Mouse (Mus musculus) thymus, postnatal 0 days (tissue): ENCODE data around the gene Crip1. TPM values are rescaled to one million over a fixed set of nuclear protein-coding genes. Genes with fewer than 3 reads are reported as not detected.
A peak's percentile ranks its signal among the peaks of the same experiment; 100 is the strongest.

Experiments
- DNase-seq: peaks from one replicate; pipeline ENCODE4 v3.0.0-alpha.2; 2015; ENCODE audit warnings: low spot score
- polyA plus RNA-seq: library from polyadenylated mRNA; unstranded; fragments of >200 nt; fragmentation: Nextera tagmentation; extraction: Ambion mirVana; gene quantifications from 2 replicates; pipeline ENCODE4 v1.2.1, GENCODE M21; 2015

Crip1 gene
- polyA plus RNA-seq, 1 experiment from 2014 or later = 2,725 TPM

DNA sequence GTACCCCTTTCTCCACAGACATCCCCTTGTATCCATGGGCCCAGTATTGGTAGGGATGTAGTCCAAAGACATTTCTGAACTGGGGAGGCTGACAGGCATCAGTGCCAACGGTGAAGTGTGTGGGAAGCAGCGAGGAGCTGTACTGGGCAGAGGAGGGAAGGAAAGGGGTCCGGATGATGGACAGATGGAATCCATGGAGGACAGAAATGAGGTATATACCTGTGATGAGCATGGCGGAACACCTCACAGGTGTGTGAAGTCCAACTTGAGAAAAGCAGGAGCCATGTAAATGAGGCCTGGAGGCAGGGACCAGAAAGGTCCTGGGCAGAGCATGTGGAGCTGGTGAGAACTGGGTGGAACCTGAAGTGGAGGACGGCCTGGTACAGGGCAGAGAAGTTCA lies 525 bp upstream of the Crip1 start:
- no peak for DNase-seq

DNA sequence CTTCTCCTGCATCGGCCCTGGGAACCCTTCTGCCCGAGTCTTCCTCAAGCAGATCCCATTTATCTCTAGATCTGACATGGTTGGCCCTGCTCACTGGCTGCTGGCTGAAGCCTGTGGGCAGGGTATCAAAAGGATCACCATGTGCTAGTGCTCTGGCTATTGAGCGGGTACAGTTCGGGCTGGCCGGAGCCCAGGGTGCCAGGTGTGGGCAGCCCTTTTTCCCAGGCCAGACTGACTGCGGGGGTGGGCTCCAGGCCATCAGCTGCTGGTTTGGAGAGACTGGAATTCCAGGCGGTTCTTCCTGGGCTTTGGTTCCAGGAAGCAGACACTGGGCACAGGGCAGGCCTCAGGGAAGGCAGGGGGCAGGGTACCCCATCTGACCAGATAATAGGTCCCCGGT lies 1.4 kb downstream of the Crip1 start:
- DNase-seq = no peak

DNA sequence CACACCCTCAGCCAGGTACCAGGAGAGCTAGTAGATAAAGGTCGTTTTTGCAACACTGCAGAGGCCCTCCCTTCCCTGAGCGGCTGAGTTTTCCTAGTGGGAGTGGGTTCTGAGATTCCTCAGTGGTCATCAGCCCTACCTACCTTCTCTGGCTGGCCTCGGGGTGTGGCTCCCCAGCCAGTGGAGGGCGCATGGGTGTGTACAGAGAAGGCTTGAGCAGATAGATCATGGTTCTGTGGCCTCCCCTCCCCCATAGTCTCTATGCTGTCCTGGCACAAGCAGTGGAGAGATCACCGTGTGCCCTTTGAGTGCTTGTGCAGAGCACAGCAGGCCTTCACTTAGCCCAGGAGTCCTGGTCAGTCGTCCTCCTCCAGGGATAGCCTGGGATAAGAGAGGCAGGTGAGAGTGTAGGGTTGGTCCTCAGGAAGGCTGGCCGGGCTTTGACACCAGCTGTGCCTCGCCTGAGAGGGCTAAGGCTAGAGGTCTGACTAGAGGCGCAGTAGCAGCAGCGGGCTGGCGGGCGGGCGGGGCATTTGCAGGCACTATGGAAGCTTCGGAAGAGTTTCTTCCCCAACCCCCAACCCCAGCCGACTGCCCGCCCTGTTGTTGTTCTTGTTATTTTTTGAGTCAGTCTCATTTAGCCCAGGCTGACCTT lies 2.4 kb downstream of the Crip1 start:
- no peak for DNase-seq

DNA sequence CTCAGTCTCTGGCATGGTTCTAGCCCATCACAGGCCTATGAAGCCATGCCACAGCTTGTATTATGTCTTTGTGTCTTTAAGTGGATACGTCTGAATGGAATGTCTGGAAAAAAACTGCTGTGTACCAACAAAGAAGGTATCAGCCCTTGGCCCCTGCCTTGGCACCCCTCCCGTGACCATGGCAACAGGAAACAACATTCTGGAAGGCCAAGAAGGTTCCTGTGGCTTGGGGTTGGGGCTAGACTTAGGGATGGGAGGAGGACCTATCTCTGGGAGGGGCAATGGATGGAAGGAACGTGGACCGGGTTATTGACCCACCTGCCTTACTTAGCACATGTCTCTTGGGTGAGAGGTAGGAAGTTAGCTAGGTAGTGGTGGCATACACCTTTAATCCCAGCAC lies 3.2 kb downstream of the Crip1 start:
- DNase-seq = no peak

DNA sequence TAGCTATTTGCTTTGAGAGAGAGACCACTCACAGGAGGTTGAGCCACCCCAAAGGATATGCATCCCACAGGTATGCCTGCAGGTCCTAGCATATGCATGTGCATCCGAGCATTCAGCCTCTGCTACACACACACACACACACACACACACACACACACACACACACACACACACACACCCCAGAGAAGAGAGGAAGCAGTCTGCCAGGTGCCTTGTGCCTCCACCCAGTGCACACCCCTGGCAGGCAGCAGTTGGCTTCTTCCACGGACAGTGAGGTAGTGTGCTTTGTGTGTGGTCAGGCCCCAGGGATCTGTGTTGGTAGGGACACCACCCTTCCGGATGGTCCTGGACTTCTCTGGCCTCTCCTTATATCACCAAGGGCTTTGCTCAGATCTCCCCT lies 3.8 kb downstream of the Crip1 start:
- DNase-seq = no peak

DNA sequence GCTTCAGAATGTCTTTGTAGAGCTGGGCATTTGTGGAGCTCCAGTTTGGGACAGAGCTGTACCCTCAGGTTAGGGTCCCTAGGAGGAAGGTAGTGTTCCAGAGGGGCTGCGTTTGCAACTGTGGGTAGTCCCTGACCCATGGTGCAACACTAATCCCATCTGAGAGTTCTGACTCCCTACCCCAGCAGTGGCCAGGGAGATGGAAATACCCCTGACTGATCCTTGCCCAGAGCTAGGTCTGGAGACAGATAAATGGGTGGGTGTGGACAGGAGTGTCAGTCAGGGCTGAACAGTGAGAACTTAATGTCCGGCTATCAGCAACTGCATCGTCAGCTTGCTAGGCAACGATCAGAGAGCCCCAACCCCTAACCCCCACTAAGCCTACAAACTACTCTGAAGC lies 4.5 kb downstream of the Crip1 start:
- DNase-seq = no peak

DNA sequence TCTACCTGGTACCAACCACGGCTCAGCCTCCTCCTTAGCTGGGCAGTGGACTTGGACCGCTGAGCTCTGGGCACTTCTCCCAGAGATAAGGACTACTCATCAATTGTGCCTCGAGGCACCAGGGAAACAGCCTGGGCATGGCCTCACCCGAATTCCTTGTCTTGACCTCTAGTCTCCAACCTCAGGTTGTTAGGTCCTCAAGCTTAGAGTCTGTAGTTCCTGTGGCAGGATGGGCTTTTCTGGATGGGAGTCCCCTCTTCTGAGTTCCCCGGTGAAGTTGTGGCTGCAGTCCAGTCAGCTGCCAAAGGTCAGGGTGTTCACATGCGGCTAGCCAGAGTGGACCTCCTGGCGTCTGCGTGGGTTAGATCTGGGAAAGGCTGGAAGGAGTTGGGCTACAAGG lies 4.9 kb downstream of the Crip1 start:
- no peak for DNase-seq

DNA sequence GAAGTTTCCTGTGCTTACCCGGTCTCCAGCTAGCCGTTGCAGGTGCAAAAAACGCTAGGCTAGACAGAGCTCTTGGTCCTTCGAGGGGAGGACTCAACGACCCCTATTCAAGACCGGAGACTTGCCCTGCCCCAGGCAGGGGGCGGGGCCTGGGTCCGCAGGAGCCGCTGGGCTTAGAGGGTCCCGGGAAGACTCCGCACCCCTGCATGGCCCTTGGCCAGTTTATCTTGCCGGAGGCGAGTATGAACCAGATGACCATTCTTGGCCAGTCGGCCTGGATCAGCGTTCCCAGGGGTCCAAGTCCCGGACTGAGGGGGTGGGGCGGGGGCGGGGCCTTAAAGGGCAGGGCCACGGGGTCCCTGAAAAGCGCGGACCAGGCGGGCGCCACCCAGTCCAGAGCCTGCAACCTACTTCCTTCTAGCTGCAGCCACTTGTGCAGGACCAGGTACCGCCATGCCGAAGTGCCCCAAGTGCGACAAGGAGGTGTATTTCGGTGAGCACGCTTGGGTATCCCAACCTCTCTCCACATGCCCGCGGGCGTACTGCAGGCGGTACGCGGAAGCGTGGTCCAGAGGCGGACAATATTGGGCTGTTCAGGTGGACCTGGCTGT lies 5.7 kb downstream of the Crip1 start:
- DNase-seq = peak; percentile 39

DNA sequence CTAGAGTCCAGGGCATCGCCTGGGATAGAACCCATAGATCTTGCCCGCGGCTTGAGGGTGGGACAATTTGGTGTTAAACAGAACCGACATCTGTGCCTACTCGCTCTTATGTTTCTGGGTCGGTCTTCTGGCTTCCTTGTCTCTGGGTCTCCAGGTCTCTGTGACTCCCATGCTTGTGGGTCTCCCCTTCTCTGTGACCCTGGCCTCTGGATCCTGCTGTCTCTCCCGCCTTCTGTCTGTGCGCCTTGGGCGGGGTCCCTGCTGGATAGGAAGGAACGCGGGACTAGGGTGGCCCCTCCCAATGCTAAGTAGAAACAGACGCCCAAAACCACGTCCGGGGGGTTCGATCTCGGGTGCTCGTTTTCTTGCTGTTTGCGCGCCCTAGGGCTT lies 6.2 kb downstream of the Crip1 start:
- peak; percentile 72 for DNase-seq

DNA sequence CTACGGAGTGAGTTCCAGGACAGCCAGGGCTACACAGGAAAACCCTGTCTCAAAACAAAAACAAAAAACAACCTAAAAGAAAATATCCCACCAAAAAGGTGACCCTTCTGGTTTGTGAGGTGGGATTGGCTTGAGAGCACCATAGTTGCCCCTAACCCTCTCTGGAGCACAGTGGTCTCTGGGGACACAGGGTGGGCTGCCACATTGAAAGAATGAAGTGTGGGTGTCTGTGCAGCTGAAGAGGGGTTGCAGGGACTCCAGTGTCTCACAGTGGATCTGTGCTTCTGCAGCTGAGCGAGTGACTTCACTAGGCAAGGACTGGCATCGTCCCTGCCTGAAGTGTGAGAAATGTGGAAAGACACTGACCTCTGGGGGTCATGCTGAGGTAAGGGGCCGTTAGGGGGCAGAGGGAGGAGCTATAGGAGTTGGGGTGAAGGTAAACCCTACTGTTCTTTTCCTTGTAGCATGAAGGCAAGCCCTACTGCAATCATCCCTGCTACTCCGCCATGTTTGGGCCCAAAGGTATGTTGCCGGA lies 6.9 kb downstream of the Crip1 start:
- no peak for DNase-seq

DNA sequence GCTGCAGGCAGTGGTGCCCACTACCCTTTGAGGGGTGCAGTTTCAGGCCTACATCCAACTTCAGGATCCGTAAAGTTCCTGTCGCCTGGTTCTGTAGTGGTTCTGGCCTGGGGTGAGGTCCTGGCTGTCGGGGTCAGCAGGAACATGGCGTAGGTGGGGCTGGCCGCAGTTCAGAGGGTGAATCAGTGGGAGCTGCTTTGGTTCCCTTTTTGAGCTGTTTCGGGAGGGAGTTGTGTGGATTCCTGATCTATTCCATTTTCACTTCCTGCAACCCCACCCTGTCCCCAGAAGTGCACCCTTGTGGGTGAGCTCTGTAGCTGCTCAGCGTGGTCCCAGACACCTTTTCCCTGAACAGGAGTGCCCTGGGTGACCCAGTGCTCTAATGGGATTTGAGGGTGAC lies 7.9 kb downstream of the Crip1 start:
- no peak for DNase-seq

DNA sequence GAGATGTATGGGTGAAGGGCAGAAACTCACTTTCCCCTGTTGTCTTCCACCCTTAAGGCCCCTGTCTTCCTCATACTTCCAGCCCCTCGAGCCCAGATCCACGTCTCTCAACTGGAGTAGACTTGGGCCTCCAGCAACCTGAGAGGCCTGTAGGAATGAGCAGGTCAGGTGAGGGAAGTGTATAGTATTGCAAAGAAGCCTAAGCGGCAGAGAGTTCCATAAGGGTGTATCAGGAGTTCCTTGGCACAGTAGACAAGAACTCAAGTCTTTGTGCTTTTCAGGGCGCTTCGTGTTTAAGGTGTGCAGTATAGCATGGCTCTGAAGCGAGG lies 8.6 kb downstream of the Crip1 start:
- no peak for DNase-seq

DNA sequence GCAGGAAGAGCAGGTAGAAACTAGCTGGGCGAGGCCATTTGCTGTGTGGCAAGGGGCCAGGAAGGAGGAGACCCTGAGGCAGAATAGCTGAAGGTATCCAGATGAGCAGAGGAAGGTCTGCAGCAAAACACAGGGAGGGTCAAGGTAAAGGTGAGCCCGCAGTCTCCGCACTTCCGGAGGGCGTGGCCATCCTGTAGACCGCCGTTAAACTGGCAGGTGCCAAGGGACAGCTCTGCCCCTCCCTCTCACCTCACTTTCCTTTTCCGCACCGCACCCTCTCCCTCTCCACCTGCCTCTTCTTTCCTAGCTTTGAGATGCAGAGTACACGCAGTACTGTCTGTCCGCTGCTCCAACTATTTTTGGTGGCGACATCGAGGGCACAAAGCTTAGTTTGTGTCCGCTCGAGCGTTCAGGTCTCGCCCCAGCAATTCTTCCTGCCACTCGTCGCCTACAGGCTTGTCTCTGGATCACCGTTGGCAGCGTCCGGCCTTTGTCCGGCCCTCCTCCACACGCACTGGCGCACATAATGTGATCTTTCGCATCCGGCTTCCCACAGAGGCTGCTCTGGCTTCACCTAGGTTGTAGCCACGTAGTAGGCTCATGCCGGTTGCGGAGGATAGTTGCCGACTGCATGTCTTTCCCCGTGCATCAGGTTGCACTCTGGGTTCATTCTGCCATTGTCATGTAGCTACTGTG lies 9.1 kb downstream of the Crip1 start:
- DNase-seq = peak; percentile 62

DNA sequence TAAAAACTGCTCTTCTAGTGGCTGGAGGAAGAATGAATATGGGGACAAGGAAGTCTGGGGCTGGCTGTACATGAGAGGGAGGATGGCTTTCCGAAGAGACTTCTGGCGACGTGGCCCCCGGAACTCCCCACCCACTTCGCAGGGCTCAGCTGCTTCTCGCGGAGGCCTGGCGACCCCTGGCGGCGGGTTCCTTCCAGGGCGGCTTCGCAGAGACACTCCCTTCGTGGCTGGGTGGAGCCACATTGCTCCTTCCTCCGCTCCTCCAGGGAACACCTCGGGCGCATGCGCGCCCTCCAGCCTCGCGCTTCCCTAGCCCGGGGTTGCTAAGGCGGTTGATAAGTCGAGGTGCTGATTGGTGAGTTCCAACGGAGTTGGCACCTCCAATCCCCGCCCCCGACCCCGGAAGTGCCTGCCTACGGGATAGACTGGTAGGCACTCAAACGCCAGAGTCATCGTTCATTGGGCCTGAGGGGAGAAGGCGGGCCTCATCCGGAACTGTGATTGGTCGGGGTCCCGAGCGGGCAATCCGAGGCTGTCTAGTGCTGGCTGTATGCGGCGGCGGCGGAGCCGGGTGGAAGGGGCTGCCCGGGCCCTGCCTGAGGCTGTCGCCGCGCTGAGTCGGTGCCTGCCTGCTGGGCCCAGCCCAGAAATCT lies 9.9 kb downstream of the Crip1 start, which contains the start of gene Tedc1:
Gene Tedc1, plus strand, starts transcription at position 535 of the 653 bp plus-strand sequence.
- DNase-seq = peak; percentile 100

DNA sequence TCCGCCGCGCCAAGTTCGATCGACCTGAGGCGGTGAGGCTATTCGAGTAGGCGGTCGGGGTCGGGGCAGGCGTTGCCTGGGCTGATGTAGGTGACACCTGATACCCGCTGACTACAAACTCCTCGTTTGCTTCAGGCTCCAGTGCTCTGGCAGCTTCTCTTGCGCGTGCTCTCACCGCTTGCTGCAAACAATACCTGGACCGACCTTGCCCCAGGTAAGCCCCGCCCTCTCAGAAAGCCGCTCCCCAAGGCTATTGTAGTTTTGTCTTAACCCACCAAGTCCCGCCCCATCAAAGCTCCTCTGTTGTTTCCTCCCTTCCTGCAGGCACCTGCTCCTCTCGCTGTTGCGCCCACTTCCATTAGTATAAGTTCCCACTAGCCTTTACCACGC lies 10.4 kb downstream of the Crip1 start:
- peak; percentile 60 for DNase-seq

DNA sequence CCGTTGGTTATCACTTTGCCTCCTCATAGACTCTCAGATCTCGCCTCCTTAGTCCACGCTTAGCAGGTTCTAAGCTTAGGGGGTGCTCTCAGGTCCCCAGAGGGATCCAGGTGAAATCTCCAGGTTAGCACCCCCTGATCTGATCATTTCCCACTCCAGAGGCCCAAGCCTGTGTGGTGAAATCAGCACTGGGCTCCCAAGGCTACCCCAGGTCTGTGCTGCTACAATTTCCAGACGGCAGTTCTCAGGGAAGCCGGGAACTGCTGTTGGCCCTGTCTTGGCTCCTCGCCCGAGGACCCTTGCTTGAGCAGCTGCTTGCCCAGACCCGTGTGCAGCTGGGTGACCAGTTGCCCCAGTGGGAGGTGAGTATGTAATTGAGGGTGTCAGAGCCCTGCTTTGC lies 10.9 kb downstream of the Crip1 start:
- DNase-seq = no peak

DNA sequence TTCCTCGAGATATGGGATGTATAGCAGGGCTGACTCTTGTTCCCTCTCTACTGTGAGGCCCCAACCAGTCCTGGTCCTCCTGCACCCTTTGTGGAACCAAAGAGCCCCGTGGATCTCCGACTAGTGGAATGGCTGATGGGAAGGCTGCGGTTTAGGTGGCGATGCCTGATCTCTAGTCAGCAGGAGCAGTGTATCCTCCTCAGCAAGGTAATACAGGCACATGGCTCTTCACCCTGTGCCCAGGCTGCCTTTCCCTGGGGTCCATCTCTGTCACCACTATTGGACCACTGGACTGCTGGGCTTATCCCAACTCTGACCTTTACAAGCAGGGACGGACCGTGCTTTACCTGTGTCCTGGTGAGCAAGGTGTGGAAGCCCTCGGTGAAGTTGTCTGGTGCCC lies 11.4 kb downstream of the Crip1 start:
- DNase-seq = no peak

DNA sequence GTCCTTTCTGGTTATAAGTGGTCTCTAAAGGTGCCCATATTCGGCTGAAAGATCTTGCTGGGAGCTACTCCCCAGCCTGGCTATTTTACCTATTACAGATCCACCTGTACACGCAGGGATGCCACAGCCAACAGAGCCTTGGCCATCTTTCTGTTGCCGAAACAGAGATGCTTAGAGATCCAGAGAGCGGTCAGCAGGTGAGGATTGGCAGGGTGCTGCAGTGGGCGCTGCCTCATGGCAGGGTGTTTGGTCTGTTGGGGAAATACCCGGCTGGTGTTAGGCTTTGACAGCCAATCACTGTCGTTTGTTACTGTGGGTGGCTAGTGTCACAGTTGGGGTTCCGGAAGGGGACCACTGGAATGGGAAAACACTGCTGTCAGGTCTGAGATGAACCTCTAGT lies 11.9 kb downstream of the Crip1 start:
- no peak for DNase-seq

DNA sequence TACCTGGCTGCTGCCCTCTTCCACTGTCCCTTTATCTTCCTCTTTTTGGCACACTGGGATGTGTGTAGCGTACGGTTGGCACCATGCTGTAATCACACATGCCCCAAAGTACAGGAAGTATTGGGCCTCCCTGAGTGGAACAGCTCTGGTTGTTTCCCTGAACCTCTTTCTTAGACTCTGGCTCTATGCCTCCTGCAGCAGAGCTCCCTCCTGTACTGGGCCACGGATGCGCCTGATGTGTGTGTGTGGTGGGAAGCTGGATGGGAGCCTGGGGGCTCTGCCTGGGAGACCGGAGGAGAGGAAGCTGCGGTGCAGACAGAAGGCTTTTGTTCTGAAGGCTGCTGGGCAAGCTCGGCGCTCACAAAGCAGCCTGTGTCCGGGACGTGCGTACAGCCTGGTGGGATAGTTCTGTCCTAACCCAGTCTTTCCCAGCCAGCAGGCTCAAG lies 17.5 kb downstream of the Crip1 start:
- no peak for DNase-seq

DNA sequence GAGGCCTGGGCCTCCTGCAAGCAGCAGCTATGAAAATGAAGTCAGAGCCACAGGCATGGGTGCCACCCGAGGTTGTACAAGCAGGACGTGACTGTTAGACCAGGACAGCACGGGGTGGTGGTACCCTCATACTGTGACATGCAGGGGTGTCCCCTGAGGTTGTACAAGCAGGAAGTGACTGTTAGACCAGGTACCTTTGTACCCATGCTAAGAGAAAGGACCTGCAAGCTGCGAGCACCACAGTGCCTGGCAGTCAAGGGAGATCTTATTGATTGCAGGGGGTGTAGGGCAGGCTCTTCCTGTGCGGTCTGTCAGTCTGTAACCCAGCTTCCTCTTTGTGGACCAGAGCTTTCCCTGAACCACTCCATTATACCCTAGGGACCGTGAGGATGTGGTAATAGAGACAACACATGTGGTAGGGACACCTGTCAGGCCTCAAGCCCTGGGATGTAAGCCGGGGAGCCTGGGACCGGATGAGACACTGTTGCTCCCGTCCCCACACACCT lies 22.0 kb downstream of the Crip1 start:
- peak; percentile 84 for DNase-seq

DNA sequence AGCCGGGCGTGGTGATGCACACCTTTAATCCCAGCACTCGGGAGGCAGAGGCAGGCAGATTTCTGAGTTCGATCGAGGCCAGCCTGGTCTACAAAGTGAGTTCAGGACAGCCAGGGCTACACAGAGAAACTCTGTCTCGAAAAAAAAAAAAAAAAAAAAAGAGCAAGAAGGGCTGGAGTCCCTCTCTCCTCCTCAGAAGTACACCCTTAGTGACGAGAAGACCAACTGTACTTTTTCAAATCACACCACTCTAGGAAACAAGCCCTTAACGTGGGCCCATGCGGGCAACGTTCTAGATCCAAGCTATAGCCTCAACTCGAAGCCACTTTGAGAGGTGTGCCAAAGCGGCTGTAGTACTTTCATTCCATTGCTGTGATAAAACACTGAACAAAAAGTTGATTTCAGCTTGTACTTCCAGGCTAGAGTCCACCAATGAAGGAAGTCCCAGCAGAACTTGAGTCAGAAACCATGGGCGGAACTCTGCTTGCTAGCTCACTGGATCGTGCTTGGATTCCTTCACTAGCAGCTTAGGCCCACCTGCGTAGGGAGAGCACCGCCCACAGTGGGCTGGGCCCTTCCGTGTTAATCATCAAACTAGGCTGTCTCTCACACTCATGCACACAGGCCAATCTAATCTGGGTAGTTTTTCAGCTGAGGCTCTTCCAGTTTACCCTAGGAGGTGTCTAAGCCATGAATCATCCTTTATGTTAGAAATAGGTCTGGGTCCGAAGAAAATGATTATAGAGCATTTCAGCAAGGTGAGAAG lies 31.0 kb downstream of the Crip1 start:
- no peak for DNase-seq
